Mouse (Mus musculus): ENCODE data around the gene Med13.
A peak's percentile ranks its signal among the peaks of the same experiment; 100 is the strongest.

Med13 gene

DNA sequence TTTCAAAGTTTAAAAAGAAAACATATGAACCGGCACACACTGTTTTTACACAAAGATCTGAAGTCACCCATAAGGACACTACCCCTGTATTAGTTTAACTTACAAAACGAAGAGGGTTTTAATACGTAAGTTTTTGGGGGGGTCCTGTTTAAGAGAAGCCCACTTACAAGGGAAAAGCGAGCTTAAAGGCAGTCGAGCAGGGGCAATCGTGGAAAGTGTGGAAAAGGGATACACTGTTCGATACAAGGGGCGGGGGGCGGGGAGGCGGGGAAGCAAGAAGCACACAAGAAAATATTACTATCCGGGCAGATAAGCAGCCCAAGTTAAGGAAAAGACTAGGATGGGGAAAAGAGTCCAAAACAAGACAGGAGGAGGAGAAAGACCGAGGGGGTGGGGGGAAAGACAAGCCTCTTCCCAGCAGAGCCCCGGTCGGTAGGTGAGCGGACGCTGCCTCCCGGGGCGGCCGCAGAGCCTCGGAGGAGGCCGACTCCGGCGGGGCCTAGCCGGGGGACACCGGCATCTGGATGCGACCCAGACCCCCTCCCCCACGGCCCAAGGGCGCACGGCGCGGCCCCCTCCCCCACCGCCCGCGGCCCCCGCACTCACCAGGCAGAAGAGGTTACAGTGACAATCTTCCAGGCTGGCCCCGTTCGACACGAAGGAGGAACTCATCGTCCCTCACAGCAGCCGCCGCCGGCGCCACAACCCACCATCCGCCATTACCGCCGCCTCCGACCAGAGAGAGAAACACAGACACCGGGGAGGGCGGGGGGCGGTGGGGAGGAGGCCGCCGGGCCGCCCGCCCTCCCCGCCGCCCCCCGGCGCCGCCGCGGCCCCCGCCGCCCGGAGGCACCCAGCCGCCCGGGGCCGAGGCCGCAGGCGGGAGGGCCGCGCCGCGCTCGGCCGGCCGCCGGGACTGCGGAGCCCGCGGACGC is at the start of gene Med13:
Med13 (minus strand) TSS at position 749 of the 935 bp plus-strand sequence.
- peak; percentile 13 for DNase-seq

DNA sequence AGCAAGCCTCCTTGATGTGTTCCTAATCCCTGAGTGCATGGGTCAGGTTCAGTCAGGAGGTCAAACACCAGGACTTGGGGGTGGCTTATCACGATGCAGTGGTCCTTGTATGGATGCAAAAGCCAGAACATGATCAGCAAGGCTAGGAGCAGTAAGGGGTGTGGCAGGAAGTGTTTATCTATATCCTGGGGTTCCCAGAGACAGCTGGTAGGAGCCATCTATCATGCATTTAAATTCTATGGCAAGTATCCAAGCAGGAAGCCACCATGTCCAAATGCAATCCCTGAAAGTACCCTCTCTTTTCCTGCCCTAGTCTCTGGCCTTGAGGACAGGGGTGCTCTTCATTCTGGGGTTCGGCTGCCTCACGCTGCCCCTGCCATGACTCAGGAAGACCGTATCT is 47.2 kb upstream of the Med13 start:
- DNase-seq: no peak

DNA sequence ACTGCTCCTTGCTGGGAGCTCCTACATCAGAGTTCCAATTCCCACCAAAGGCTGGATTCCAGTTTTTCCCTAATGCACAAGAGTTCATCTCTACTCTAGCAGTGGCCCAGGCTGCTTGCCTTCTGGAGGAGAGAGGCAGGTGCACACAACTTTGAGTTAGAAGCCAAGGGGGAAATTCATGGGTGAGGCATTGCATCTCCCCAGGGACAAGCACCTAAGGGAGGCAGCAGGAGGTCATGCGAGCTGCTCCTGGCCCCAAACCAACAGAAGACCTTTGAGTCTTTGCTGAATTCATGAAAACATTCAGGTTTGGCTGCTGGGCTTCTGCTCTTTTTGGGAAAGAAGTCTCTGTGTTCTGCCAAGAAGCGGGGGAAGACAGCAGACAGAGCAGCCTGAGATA is 46.4 kb upstream of the Med13 start:
- DNase-seq: no peak

DNA sequence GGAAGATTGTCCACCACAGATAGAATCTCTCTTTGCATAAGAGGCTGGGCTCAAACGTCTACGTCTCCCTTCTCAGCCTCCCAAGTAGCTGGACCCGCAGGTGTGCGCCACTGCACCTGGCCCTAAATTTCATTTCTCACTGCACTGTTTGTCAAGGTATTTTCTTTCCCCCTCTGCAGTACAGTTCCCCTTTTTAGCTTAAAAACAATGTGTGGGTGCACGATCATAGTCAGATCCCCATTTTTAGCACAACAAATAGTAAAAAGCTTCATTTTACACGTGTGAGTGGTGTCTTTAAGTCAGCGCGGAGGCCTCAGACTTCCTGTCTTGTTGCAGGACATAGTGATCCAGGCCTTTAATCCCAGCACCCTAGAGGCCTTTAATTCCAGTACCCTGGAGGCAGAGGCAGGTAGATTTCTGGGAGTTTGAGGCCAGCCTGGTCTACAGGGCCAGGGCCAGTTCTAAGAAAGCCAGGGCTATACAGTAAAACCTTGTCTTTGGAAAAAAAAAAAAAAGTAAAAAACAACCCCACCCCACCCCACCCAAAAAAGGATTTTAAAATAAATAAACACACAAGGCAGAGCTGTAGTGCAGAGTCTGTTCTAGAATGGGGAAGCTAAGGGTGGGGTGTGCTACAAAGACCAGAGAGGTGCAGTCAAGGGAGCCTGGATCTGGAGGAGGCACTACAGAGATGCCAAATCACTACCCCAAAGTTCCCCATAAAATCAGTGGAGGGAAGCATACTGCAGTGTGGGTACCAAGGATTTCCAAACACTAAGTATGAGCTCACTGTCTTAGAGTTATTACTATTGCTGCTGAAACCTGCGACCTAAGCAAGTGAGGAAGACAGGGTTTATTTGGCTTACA is 42.1 kb upstream of the Med13 start:
- no peak for DNase-seq

DNA sequence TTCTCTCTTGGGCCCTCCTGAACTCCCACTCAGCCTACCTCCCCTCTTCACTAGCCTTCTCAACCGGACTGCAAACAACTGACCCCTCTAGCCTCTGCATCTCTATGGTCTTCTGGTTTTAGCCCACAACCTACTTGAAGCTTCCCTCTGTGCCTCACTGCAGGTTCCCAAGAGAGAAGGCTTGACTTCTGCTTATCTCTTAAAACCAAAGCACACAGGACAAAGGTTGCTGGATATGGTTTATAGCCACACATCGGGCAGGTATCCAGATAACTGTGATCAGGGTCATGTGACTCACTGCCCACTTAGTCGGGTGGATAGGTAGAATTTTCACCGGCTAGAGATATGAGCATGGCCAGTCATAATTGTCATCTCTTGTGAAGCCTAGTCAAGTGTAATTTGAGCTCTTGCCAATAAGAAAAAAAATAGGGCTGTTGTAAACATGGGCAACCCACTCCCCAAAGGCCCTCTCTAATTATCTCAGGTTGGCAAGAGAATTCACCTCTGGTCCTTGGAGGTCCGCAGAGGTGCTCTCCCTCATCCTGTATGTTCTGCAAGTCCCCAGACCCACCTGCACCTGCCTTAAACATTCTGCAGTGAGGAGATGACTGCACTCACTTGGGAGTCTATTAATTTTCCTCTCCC is 39.7 kb upstream of the Med13 start:
- DNase-seq: no peak

DNA sequence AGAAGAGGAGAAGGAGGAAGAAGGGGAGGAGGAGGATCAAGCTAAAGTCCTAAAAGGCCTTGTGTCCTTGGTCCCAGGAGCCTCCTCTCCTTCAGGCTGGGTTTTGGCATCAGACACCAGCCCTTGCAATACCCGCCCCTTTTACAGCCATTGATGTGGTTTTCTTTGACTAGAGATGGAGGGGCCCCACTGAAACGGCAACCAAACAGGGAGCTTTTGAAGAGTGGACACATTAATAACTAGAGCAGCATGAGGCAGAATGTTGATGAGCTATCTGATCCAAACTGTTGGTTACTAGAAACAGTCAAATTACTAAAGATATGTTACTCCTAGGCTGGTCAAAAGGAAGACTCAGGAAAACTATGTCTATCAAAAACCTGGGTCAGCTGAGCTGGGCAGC is 39.1 kb upstream of the Med13 start:
- no peak for DNase-seq

DNA sequence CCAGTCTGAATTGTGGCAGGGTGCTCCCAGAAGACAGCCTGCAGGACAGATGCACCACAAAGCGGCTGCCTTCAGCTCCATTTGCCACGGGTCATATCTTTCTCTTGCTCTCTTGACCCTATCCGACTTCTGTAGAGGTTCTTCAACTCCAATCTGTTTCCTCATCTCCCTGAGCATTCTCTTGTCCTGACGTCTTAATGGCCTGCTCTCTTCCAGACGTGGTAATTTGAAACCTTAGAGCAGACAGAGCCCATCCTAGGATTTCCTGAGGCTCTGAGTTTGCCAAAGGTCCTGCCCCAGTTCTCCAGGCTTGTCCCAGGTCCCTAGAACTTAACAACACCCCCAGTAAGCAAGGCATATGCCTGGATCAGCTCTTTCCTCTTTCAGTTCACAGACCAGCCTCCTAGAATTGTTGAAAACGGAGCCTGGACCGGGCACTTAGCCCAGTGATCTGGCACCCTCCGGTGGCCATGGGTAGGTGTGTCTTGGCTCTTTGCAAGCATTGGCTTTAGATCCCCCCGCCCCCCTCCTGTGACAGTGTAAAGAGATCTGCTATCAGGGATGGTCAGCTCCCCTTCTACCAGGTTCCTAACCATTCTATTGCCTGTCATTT is 38.2 kb upstream of the Med13 start:
- DNase-seq: peak; percentile 47

DNA sequence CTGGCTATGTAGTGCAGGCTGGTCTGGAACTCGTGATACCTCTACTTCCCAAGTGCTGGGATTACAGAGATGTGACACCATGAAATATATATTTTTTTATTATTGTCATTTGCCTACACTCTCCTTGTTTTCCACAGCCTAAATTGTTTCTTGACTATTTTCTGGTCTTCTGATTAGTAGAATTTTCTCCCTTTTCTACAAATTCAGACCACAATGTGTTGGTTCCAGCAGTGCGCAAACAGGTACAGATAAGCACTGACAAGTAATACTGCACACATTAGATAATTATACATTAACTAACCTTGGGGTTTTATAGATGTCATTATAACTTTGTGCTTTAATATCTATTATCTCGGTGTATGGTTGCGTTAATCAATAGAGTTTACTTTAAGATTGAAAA is 37.7 kb upstream of the Med13 start:
- no peak for DNase-seq

DNA sequence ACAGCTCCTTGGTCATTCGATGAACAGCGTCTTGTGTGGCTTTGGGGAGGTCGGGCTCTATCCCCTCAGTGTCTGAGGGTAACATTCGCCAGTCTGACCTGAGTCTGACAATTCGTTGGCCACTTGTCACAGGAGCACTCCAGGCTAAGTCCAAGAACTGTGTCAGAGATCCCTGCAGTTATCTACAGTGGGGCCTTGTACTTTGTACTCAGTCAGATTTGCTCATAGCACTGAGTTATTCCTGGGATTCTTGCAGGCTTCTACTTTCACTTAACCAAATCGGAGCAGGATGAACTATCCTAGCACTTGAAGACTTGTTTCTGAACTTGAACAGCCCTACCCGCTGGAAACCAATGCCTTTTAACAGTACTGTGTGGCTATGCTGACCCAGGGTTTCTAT is 34.3 kb upstream of the Med13 start:
- DNase-seq: no peak

DNA sequence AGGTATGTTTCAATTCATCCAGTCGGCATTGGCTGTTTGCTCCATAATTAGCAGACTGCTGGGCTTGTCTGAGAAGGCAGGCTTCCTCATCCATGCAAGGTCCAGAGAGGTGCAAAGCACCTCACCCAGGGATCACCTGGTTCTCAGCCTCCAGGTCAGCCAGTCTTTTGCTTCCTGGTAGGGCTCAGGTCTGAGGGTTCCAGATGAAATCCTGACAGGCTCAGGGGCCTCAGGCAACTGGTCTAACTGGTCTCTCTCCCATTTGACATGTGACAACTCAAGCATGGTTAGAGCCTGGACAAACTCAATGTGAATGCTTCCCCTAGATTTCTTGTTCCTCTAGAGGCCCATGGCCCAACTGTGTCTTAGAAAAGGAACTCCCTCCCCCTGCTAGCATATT is 32.9 kb upstream of the Med13 start:
- no peak for DNase-seq

DNA sequence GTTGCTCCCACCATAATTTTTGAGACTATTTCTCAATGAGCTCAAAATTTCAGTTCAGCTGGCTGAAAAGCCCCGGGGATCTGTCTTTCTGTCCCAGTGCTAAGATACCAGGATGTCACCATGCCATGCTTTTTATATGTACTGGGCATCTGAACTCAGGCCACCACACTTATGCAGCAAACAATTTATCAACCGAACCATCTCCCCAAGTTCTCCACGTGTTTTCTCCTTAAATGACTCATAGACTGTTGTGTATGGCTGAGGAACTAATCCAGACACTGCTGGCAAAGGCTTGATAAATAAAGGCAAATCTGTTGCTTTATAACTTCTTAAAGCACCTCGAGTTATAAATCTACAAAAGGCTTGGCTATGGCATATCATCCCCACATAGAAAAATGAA is 32.1 kb upstream of the Med13 start:
- no peak for DNase-seq

DNA sequence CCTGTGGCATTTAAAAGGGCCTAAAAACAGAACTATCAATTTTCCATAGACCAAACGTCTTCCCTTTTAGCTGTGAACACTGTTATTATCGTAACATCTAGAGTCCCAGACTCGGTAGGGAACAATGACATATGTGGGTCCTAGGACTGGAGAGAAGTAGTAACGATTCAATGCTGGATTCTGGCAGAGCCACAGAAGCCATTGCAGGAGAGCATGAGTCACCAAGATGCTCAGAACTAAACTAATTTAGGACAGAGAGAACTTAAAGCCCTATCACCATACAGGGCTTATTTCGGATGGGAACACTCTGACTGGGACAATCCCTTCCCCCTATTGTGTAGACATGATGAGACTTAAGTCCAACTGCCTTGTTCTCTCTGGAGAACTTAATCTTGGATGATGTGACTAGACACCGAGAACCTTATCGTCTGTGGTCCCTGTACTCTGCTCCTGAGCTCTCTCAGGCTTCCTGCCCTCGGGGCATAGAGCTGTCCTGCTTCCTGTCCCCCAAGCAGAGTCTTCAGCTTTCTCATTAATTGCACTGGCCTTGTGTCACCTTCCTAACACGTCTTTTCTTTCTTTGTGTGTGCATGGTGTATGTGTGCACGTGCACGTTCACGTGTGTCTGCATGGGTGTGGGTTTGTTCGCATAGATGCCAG is 31.5 kb upstream of the Med13 start:
- DNase-seq: no peak

DNA sequence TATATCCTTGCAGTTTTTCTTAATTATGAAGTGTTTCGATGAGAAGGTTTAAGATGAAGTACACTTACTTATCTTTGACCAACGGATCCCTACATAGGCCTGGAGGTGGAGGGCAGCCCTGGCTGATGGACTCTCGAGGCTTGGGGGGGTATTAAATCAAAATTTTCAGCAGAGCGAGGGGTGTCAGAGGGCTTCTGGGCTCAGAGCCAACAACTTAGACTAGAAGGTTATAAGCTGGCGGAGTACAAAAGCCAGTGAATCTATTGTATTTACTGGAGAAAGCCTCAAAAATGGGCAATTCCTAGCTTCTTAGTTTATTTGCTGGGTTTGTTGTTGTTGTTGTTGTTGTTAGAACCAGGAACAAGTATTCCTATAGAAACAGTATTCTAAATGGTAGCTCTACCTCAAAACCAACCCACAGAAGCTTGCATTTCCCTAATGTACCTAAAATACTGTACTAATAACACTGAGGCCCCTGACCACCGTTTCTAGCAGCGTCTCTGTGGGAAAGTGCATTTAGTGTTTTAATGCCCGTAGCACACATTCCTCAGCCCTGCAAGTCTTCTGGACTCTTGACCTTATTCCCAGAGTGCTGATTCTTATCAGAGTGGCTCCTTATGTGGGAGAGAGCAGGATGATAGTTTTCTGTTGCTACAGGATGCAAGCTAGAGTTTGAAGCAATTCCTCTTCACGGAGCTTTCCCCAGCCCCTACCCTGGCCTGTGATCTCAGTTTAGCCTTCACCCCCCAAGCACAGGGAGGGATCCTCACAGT is 29.9 kb upstream of the Med13 start:
- DNase-seq: no peak

DNA sequence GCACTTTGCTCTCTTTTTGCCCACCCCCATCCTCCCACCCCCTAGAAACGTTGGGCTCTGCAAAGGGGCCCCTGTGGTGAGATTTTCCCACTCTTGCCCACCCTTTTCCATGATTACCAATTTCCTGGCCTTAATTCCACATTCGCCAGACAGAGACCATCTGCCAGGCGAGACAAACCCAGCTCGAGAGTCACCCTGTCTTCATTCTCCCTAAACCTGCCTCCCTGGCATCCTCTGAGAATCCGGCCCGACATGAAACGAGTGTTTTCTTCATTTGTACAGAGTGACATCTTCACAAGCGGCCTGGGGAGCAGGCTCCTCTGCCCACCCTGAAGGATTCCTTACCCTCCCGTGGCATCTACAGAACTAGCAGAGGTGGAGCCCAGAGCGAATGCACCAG is 29.2 kb upstream of the Med13 start:
- no peak for DNase-seq

DNA sequence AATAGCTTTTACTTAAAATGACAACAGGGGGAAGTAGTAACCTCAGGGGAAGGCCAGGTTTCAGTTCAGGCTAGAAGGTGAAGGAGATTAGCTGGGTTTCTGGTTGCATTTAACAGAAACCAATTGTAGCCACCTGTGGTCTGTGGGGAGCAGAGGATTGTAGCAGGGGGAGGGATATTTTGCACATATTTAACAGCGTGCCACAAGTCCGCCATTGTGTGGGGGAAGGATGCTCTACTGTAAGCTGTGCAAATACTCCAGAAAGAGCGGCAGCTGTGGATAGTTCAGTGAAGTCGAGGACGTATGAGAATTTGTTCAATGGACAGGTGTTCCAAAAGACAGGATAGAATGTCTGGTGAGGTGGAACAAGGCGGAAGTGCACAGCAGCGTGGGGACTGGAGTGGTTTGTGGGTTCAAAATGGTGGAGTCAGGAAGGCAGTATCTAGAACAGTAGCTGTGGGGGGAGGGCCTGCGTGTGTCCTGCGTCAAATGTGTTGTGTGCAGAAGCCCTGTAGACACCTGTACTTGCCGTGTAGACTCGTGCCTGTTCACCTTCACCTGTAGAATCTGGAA is 28.4 kb upstream of the Med13 start:
- DNase-seq: no peak

DNA sequence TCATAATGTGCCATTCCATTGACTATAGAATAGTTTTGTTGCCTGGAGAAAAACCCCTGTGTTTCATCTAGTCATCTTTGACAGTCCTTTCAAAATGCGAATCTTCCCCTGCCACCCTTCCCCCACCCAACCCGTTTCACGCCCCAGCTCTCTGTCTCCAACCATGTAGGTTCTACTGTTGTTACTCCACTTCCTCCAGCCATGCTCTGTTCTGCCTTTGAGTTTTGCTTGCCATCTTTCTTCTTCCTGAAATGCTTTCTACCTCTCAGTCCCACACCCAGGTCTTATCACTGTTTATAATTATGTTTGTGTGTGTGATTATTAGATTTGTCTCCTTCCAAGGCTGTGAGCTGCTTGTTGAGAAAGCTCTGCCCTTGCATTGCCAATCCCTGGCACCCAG is 26.7 kb upstream of the Med13 start:
- DNase-seq: no peak

DNA sequence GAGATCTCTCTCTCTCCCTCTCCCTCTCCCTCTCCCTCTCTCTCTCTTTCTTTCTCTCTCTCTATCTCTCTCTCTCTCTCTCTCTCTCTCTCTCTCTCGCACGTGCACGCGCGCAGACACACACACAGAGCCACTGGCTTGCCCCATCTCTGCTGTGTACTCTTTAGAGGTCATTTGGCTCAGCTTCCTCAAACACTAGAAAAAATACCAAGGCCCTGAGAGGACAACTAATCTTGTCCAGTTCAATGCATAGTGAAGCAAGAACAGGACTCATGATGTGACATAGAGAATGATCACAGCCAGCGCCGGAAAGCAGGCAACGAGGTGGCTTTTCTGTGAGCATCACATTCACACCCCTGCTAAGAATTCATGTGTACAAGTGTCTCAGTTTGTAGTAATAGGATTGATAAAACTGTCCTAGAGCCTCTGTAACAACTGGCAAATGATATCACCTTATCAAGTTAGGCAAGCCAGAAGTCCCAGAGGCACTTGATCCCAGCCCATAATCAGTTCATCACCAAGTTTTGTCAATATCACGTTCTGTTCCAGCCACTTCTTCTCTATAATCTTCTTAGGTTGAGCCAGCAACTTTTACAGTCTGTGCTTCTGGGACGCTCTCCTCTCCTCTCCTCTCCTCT is 25.2 kb upstream of the Med13 start:
- DNase-seq: no peak

DNA sequence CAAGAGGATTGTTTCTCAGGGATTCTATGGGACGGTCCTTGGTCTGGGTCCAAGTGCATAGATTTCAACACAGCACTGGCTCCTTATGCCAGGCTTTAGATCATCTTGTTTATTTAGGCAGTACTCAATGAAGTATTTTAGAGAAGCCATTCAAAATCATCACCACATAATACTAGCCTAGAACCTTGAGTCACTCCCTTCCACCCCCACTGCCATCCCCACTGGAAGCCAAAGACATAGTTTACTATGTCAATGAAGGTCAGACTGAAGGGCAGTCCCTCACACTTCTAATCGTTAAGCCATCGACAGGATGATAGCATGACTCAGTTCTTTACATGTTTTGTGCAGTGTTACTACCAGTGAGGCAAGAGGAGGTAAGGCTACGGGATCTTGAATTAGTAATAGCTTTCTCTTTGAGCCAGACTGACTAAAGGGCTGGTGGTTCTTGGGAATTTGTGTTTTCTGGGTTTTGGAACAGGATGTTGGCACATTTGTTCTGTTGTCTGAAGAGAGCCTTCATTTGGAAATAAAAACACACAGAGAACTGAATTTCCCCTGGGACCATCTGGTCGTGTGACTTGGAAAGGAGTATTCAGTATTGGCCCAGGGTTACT is 24.2 kb upstream of the Med13 start:
- DNase-seq: no peak

DNA sequence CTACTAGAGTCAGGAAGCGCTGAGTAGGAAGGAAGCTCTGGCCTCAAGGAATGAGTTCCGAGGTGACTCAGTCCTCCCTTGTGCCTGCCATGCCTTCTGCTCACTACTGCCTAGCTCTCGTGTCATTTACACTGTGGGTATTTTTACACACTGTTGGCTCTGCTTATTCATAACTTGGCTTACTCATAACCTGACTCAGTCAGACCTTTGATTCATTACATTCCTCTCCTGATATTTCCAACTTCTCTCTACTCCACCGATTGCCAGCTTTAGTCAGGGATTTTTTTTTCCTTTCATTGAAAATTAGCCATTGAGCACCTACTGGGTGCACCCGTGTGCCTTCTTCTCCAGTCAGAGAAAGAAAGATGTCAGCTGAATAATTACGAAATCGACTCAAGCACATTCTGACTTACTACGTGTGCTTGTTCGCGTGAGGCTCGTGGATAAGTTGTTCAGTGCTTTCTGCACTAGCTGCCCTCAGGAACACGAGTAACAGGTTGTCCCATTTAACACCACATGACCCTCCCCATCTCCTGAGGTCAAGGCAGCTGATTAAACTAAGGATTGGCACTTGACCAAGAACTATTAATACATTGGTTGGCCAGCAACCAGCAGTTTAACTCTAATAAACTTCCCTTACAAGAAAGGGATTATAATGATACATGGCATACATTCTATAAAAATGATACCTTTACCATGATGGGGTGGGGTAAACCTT is 23.3 kb upstream of the Med13 start:
- no peak for DNase-seq

DNA sequence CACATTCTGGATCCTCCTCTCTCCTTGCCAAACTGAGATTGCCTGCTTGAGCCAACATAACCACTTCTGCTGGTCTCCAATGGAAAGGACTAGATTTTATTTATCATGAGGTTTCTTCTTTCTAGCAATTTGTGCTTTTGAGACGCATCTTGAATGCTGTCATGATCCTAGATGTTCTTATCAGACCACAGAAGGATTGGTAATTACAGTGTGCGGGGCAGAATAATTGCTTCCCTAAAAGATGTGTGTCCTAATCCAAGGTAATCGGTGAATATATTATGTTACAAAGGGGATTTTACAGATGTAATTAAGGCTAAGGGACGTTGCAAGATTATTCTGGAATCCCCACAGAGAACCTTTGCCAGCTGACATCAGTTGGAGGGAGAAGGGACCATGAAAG is 21.6 kb upstream of the Med13 start:
- DNase-seq: no peak
